Mouse (Mus musculus): Measurements from ENCODE around the gene Igf1. TPM values are rescaled to one million over a fixed set of nuclear protein-coding genes. Genes with fewer than 3 reads are reported as not detected.

Igf1 gene
- total RNA-seq, 2 experiments from 2014 or later = not detected

Other genes with a start within 250 kb of the Igf1 start
- gene Pmch, start 232.8 kb downstream of the Igf1 start, total RNA-seq (2014; fragmentation: Nextera tagmentation) = not detected in 2 replicates
- not detected in 2 replicates for gene Pmch, start 232.8 kb downstream of the Igf1 start, total RNA-seq (2017)